Mouse (Mus musculus): ENCODE data around the gene Pan3.
A peak's percentile ranks its signal among the peaks of the same experiment; 100 is the strongest.

Pan3 gene

DNA sequence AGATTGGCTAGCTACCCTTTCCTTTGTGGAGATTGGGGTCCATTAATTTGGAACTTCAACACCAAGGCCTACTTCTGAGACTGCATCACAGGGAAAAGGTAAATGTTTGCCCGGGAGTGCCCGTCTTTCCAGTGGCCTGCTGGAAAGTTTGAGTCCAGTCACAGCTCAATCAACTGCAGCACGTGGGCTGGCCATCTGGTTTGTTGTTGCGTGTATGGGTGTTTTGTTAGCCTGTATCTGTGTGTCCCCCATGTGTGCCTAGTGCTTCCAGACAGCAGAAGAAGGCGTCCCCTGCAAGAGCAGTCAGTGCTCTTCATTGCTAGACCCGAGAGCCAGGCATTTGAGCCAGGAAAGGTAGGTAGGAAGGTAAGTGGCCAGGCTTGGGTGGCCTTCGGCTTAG, 135.5 kb downstream of the Pan3 start:
- no peak for DNase-seq

DNA sequence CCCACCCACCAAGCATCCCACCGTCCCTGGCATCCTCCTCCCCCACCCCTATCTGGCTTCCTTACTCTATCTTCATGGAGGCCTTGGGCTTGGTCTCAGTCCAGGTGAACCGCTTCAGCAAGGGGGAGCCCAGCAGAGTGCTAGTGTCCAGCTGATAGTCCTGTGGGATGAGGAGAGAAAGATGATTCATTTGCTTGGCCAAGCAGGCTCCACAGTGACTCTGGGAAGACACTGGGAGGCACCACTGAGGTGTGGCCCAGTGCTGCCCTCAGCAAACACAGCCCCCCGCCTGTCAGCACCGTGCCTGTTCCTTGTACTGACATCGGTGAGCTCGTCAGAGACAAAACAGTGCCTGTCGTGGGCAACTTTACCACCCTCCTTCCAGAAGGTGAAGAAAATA, 136.4 kb downstream of the Pan3 start:
- DNase-seq, result no peak

DNA sequence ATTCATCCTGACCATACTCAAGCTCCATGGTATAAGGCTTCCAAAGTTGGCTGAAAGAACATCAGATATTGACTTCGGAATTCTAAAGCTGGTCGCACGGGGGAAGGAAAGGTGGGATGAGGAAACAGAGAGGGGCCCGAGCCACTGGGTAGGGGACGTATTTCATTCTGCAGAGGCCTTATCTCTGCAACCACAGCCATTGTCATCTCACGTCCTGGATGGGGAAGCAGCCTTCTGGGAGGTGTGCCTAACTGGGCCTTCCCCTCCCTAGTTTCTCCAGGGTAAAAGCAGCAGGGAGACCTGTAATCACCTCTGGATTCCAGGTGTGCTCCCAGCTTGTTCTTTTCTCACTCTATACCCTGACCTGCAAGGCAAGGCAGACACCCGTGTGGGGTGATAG, 142.7 kb downstream of the Pan3 start:
- DNase-seq, result no peak

DNA sequence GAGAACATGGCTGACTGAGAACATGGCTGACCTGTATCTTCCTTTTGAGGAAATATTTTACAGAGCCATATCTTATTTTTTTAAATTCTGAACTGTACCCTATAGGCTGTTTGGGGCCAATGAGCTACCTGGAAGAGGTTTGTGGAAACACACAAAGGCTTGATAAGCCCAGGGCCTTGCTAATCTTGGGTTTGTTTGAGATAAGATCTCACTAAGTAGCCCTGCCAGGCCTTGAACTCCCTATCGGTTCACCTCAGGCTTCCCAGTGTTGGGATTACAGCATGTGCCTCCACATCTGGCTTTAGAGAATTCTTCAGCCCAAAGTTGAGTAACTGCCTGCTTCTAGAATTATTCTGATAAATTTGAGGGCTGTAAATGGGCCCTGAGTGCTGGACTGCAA, 143.6 kb downstream of the Pan3 start:
- DNase-seq, result no peak

DNA sequence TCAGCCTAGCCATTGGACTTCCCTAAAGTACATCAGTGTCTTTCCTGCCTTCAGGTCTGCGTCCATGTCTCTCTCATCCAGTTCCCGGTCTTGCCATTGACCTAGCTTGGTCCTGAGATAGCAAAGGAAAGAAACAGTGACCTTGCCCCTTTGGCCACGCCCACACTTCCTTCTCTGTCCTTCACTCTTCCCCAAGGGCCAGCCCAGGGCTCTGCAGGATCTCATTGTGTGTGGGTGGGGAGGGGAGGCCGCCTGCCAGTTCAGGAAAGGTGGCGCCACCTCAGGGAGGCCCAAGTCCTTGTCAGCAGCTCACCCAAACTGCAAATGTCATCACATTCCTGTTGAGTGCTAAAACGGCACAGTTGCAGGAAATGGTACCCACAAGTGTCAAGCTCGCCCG, 144.6 kb downstream of the Pan3 start:
- DNase-seq, result no peak

DNA sequence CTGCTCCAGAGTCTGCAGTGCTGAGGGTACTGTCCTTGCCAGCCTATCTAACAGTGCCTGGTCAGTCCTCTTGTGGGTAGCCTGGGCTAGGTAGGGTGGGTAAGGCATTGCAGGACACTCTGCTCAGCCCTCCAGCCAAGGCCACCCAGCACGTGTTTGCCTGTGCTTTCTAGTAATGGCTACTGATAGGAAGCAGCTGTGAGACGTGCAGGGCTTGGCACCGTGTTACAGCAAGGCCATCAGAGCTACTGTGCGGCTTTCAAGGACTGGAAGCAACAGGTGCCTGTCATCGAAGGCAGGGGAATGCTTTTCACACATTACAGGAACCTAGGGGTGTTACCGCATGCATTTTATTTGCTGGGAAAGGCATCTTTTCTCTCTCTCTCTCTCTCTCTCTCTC, 147.0 kb downstream of the Pan3 start:
- no peak for DNase-seq

DNA sequence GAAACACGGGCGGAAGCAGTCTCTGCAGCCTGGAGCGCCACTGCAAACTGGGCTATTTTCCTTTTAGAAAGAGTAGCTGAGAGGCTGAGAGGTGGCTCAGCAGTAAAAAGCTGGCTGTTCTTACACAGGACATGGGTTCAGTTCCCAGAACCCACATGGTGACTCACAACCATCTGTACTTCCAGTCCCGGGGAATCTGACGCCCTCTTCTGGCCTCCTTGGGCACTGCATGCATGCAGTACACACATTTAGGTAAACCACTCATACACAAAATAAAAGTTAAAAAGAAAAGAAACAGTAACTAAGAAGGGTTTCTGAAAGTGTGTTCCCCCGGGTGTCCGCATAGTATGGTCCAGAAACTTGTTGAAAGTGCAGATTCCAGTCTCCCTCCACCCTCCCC, 149.2 kb downstream of the Pan3 start:
- no peak for DNase-seq

DNA sequence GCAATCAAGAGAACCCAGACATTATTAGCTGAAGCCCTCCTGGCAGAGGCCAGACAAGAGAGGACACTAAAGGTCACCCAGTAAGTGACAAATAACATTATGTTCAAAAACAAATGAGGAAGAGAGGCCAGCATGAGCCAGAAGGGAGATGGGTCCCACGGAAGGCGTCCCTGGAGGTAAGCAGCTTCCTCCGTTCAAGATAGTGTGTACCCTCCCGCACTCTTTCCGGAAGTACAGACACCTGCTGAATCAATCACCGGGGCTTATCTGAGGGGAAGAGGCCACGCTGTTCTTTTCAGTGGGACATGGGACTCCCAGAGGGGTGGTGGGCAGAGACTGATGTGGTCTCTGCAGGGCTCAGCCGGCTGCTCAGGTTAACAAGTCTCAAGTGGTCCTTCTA, 149.7 kb downstream of the Pan3 start:
- DNase-seq, result no peak

DNA sequence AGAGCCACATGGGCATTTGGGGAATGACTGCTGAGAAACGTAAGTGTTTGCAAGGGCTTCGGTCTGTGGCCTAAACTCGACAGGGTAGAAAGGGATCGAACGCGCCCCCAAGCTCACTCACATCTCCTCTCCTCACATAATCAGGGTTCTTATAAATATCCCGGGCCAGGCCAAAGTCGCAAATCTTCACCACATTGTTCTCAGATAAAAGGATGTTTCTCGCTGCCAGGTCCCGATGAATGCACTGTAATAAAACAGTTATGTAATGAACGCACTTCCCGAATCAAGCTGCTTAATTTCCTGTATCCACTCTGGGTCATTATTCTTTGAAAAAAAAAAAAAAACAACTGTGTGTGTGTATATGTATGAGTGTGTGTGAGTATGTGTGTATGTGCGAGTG, 150.2 kb downstream of the Pan3 start:
- no peak for DNase-seq

DNA sequence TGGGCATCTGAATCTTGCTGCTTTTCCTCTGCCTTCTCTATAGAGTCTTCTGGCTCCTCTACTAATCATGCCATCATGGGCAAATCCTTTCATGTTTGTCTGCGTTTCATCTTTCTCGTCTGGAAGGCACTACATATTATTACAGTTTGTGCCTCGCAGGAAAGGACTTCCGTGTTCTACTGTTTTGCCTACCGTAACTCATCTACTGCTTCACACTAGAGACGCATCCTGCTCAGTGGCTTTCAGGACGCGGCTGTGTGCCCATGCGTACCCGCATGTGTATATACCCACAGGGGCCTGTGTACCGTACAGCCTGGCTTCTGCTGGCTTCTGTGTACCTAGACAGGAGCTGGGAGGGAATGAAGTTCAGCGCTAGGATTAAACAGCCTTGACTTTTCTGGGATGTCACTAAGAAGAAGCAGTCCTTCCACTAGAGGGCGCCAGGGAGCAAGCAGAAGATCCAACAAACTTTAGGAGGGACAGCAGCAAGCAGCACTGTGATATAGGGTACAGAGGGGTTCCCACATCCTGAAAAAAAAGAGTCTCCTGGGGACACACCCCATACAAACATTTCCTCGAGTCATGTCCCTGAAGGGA, 153.8 kb downstream of the Pan3 start:
- DNase-seq, result peak; percentile 53

DNA sequence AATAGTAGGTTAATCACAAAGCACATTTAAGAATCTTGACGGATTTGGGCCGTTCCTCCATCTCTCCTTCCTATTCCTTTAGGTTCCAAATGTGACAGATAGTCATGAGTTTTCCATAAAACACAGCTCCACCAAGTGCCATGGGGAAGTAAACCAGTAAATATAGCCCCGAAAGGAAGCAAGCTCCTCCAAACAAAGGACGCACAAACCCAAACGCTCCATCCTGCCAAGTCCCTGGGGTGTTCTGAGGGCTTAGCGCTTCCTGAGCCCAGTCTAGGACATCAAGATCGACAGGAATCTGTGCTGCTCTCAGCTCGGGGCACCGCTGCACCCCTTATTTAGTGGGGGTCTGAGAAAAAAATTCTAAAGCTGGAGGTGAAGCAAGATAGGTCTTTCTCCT, 154.7 kb downstream of the Pan3 start:
- DNase-seq, result no peak

DNA sequence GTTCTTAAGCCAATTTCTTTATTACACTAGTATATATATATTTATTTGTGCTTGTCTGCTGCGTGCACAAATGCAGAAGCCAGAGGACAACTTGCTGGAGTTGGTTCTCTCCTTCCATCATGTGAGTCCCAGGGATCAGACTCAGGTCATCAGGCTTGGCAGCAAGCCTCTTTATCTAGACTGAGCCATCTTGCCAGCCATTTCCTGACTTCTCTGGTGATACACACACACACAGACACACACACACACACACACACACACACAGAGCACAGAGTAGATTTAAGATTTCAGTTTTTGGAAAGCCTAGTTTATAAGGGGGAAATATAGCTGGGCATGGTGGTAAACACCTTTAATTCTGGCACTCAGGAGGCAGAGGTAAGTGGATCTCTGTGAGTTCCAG, 155.1 kb downstream of the Pan3 start:
- no peak for DNase-seq

DNA sequence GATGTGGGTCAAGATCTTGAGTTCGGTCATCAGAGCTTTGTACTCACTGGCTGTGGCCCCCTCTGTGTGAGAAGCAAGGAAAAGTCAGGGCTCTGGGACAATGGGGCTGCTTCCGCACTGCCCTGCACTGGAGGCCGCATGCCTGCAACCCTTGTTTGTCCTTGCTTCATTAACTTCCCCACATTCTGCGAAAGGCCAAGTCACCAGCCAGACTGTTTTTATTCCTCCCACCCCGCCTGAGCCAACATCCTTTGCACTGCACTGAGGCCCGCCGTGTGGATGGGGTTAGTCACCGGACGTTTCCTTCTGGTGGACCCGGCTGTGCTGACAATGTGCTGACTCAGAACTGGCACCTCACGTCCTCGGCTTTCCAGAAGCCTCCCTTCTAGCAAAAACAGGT, 159.9 kb downstream of the Pan3 start:
- no peak for DNase-seq

DNA sequence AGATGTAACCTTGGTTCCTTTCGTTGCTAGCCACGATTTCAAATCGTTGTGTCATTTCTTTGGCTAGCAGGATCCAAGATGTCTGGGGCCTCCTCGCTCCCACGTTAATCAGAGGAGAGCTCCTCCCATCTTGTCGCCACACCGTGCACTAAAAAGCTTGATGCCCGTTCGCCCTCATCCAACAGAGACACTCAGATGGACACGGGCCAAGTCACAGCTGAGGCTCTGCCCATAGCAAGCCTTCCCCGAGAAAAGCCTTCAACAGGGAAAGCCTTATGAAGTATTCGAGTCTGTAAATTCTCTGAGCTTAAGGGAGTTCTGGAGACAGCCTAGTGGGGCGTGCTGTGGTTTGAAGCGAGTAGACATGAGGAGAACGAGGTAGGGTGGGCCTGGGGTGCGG, 167.9 kb downstream of the Pan3 start:
- DNase-seq, result no peak
